Mouse (Mus musculus) embryonic fibroblast, embryonic 13.5 days (primary cell): ENCODE data around the gene Hs3st4.

ENCODE experiments used
- CTCF ChIP-seq: IDR thresholded peaks from 2 replicates; pipeline ENCODE4 v1.5.1; 2011; ENCODE audit warnings: mild to moderate bottlenecking, control low read depth, low read length, moderate library complexity, borderline replicate concordance; ENCODE audit not compliant: insufficient read depth
- POLR2A ChIP-seq: IDR thresholded peaks from 2 replicates; pipeline ENCODE4 v1.6.1; 2011; ENCODE audit warnings: low read depth, mild to moderate bottlenecking, control low read depth, low read length, moderate library complexity

DNA sequence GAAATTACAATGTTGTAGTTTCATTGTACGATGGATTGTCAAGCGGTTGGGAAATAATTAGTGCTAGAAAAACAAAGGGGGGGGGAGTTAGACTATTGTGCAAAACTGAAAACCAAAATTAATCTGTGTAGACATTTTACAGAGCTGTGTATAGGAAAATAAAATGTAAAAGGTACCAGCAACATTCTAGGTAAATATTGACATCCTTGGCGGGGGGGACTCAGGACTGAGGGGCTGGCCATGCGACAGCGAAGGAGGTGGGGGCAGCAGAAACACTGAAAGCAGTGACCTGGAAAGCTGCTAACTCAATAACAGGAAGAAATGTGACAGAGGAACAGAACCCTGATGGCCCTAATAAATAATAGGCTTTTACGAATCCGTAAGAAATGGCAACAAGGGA, 7.2 kb upstream of the Hs3st4 start:
- TF ChIP-seq POLR2A (no peak), CTCF (no peak)
